Mouse (Mus musculus) 3134 (cell line): ENCODE data around the gene Cpeb1.

Experiments used
- DNase-seq: peaks from one replicate; pipeline ENCODE4 v3.0.0-alpha.2; 2011; ENCODE audit warnings: low spot score; ENCODE audit not compliant: insufficient read length; ENCODE audit errors: extremely low read depth

Cpeb1 gene

GRCm38 (mm10) chr7:81331851-81332250 is 123.4 kb downstream of the Cpeb1 start:
- DNase-seq, result no peak

- DNase-seq, result no peak
Measured at GRCm38 (mm10) chr7:81330767-81331166, 124.5 kb downstream of the Cpeb1 start.

DNA sequence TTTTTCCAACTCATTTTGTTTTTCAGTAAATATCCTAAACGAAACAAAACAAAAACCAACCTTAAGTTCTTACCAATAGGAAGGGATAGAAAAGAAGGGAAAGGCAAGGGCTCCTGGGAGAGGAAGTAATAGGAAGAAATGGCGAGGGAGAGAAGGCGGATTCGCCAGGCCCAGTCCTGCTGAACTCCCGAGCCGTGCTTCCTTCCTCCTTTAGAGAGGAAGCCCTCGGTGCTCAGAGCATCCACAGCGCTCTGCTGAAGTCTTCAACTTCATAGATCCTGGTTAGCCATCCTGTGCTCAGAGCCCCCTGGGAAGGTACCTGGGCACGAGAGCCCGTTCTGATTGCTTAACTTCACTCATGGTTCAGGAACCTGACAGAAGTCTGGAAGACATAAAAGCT is 127.6 kb downstream of the Cpeb1 start:
- DNase-seq, result no peak

DNA sequence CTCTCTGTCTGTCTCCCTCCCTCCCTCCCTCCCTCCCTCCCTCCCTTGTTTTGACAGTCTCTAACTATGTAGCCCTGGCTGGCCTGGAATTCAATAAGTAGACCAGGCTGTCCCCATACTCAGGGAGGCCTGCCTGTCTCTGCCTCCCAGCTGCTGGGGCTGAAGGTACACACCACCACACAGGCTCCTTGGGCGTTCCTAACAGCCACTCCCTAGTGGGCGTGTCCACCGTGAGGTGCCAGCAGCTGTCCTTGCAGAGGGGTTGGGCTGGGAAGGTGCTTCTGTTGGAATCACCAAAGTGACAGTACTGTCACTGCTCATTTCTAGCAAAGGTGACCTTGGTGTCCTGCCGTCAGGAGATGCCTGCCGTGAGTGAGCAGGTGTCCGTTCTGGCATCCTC is 128.4 kb downstream of the Cpeb1 start:
- no peak for DNase-seq

- DNase-seq, result no peak
Measured at GRCm38 (mm10) chr7:81326043-81326442, 129.2 kb downstream of the Cpeb1 start.

GRCm38 (mm10) chr7:81321776-81322175 is 133.5 kb downstream of the Cpeb1 start:
- DNase-seq, result no peak

GRCm38 (mm10) chr7:81319749-81320148 is 135.5 kb downstream of the Cpeb1 start:
- peak; percentile 85 for DNase-seq

GRCm38 (mm10) chr7:81315583-81315982 is 139.7 kb downstream of the Cpeb1 start:
- peak; percentile 64 for DNase-seq

DNA sequence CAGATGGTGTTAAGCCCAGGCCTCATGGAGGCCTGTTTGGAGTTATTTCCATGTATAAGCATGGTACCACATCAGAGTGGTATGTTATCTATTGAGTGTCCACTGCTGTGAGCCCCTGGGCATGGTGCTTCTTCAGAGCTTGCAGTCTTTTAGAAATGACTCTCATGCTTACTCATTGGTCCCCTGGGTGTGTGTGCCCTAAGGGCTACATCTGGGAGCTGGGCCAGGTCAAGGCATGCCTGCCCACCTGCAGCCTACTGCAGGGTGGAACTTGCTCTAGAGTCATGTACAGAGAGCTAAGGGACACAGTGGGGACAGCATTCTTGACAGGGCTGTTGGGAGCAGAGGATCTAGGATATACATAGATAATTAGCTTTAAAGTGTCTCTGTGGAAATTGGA is 143.7 kb downstream of the Cpeb1 start:
- DNase-seq, result peak; percentile 63

GRCm38 (mm10) chr7:81311130-81311529 is 144.1 kb downstream of the Cpeb1 start:
- no peak for DNase-seq

DNA sequence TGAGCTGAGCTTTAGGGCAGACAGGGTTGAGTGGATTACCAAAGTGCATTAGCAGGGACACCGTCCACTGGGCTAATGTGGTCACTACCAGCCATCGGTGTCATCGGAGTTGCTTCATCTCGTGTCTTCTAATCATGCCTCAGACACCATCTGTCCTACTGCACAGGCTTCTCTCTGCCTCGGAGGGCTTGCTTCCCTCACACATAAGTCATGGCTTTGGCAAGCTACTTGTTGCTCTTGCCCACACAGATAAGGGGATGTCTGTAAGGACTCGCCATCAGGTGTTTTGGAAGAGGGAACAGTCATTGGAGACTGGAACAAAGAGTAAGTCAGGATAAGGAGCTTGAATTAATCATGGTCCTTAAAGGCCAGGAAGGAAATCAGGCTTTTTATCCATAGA is 146.0 kb downstream of the Cpeb1 start:
- DNase-seq, result no peak

- DNase-seq, result peak; percentile 53
Measured at GRCm38 (mm10) chr7:81307735-81308134, 147.5 kb downstream of the Cpeb1 start.

DNA sequence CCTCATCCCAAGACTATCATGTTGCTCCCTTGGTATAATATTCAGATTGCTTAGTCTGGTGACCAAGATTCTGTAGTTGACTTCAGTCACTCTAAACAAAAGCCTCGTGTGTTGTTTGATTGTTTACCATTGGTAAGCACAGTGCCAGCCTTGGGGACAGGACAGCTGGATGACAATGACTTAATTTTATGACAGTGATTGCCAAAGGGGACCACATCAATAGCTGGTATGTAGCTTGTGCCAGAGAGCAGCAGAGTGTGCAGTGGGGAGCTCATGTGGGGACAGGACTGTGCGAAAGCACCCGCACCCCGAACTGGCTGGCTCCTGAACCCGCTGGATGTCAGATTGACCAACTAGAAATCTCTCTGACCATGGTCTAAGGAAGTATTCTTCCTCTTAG is 150.6 kb downstream of the Cpeb1 start:
- no peak for DNase-seq

DNA sequence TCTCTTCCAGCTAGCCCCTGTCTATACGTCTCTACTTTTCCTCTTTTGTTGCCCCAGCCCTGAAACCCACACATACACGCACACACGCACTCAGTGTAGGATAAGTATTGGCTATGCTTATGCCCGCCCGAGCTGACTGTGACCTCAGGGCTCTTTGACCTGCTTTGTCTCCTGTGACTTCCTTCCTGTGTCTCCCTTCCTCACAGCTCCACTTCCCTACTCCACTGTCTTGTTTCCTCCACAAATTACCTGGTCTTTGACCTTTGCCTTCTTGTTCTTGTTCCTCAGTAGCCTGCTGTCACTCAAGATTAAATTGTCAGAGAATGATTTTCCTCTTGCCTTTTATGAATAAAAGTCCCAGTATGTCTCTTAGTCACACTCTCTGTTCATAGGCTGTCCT is 151.2 kb downstream of the Cpeb1 start:
- no peak for DNase-seq

- DNase-seq, result no peak
Measured at GRCm38 (mm10) chr7:81303682-81304081, 151.6 kb downstream of the Cpeb1 start.

GRCm38 (mm10) chr7:81301323-81301722 is 153.9 kb downstream of the Cpeb1 start:
- no peak for DNase-seq

DNA sequence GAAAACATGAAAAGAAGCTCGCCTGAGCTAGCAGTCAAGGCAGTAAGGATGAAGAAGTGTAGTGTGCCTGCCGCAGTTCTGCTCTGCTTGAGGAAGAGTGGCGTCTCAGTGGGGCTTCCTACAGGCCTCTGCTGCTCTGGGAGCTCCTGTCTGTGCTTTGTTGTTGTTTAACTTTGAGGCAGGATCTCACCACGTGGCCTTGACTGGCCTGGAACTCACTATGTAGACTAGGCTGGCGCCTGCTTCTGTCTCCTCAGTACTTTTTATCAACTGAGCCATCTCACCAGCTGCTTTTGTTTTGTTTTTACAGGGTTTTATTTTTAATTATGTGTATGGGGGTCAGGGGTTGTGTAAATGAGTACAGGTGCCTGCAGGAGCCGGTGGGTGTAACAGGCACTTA is 157.1 kb downstream of the Cpeb1 start:
- no peak for DNase-seq
